Mouse (Mus musculus): ENCODE data around the gene Zfp628.

Gene Zfp628

DNA sequence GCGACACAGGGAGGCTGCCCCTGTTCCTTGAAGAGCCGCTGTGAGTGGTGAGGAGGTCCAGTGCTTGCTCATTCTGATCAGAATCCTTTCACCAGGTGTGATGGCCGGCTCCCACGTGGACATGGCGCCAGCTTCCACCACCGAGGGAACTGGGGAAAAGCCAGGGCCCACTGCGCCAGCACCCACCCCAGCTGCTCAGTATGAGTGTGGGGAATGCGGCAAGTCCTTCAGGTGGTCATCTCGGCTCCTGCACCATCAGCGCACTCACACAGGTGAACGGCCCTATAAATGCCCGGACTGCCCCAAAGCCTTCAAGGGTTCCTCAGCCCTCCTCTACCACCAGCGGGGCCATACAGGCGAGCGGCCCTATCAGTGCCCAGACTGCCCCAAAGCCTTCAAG, 3.7 kb downstream of the Zfp628 start:
- DNase-seq (ENCODE audit: low spot score in 2 of 2): no peak

DNA sequence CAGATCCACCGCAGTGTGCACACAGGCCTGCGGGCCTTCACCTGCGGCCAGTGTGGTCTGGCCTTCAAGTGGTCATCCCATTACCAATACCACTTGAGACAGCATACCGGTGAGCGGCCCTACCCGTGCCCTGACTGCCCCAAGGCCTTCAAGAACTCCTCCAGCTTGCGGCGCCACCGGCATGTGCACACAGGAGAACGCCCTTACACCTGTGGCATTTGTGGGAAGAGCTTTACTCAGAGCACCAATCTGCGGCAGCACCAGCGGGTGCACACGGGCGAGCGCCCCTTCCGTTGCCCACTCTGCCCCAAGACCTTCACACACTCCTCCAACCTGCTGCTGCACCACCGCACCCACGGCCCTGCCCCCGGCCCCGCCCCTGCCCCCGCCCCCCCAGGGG, 4.1 kb downstream of the Zfp628 start:
- DNase-seq (ENCODE audit: low spot score in 2 of 2): no peak

- DNase-seq (ENCODE audit: low spot score in 2 of 2): no peak
These were observed 5.0 kb downstream of the Zfp628 start for GRCm38 (mm10) chr7:4919971-4920370.

- no peak for DNase-seq (ENCODE audit: low spot score in 2 of 2)
These were observed 5.5 kb downstream of the Zfp628 start for GRCm38 (mm10) chr7:4920496-4920895.

DNA sequence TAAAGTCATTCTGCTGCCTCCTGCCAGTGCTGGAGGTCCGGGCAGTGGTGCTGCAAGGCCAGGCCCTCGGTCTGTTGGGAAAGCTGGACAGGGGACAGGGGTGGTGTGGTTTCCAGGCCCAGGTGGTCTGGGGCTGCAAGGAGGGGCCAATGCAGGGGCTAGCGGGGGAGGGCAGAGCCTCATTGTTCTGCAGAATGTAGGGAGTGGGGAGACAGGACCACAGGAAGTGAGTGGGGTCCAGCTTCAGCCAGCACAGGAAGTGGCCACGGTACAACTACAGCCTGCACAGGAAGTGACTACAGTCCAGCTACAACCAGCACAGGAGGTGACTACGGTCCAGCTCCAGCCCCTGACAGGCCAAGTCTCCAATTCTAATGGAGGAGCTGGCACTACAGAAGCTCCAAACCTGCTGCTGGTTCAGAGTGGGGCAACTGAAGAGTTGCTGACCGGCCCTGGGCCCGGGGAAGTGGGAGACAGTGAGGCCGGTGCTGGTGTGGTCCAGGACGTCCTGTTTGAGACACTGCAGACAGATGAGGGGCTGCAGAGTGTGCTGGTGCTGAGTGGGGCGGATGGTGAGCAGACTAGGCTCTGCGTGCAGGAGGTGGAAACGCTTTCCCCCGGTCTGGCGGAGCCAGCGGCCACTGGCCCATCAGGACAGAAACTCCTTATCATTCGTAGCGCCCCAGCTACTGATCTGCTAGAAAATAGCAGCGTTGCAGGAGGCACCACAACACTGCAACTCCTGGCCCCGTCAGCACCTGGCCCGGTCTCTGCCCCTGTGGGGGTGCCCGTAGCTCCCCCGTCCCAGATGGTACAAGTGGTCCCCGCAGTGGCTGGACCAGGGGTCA, 6.2 kb downstream of the Zfp628 start:
- no peak for DNase-seq (ENCODE audit: low spot score in 2 of 2)

- DNase-seq (ENCODE audit: low spot score in 2 of 2): no peak
These were observed 6.9 kb downstream of the Zfp628 start, which contains the start of gene Nat14 for GRCm38 (mm10) chr7:4921824-4922482. Gene Nat14, plus strand, starts transcription at chr7:4922028.

DNA sequence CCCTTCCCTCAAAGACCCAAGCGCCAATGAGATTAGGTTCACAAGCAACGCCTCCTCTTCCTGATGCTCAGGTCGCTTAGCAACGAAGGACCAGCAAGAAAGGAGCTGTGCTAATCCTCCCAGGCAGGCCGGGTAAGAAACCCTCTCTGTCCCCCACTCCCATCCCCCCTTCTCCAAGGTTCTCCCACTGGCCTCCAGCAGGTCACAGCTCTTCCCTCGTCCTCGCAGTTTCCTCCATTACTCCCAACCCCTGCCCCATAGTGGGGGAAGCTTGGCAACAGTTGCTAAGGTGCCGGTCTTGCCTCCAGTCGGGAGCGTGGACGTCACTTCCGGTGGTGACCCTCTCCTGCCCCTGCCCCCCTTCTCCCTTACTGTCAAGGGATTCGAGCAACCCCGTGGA, 7.5 kb downstream of the Zfp628 start:
- DNase-seq (ENCODE audit: low spot score in 2 of 2): peak; percentile 86 to 88

- peak in 1 of 2 experiments; percentile 84 for DNase-seq (ENCODE audit: low spot score in 2 of 2)
These were observed 8.0 kb downstream of the Zfp628 start for GRCm38 (mm10) chr7:4922931-4923565.

DNA sequence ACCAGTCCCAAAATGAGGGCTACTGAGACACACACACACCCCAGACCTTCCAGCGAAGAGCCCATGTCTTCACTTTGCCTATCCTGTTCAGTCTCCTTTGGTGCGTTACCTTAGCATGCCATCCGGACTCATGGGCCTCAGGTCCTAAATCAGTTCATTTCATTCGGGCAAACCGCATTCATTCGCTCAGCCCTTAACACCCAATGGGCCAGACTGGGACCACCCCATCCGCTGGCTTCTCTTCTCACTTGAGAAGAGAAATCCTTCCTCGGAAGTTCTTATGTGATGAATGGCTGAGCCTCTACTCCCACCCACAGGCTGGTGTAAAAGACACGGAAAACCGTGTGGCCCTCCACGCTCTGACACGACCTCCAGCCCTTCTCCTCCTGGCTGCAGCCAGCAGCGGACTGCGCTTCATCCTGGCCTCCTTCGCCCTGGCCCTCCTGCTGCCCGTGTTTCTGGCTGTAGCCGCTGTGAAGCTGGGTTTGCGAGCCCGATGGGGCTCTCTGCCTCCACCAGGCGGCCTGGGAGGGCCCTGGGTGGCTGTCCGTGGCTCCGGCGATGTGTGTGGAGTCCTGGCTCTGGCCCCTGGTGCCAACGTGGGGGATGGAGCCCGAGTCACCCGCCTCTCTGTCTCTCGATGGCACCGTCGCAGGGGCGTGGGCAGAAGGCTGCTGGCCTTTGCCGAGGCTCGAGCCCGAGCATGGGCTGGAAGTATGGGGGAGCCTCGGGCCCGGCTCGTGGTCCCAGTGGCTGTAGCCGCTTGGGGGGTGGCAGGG, 8.8 kb downstream of the Zfp628 start:
- DNase-seq (ENCODE audit: low spot score in 2 of 2): peak in 1 of 2 experiments; percentile 55

- DNase-seq (ENCODE audit: low spot score in 2 of 2): no peak
These were observed 9.5 kb downstream of the Zfp628 start for GRCm38 (mm10) chr7:4924483-4924882.

DNA sequence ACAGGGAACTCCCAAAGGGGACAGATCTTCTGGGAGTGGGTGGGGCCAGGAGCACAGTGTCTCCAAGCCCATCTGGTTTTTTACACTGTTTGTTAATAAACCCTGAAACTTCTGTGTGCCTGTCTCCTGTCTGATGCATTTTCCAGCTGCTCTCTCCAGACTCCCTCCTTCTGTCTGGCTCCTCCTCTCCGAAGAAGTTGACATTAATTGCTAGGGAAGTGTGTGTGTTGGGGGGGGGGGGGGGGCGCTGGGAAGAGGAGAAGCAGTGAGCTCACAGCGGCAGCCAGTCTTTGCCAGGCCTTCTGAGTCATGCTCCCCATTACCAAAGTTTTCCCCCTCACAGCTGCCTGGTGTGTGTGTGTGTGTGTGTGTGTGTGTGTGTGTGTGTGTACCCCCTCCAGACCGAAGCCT, 9.9 kb downstream of the Zfp628 start:
- DNase-seq (ENCODE audit: low spot score in 2 of 2): no peak

DNA sequence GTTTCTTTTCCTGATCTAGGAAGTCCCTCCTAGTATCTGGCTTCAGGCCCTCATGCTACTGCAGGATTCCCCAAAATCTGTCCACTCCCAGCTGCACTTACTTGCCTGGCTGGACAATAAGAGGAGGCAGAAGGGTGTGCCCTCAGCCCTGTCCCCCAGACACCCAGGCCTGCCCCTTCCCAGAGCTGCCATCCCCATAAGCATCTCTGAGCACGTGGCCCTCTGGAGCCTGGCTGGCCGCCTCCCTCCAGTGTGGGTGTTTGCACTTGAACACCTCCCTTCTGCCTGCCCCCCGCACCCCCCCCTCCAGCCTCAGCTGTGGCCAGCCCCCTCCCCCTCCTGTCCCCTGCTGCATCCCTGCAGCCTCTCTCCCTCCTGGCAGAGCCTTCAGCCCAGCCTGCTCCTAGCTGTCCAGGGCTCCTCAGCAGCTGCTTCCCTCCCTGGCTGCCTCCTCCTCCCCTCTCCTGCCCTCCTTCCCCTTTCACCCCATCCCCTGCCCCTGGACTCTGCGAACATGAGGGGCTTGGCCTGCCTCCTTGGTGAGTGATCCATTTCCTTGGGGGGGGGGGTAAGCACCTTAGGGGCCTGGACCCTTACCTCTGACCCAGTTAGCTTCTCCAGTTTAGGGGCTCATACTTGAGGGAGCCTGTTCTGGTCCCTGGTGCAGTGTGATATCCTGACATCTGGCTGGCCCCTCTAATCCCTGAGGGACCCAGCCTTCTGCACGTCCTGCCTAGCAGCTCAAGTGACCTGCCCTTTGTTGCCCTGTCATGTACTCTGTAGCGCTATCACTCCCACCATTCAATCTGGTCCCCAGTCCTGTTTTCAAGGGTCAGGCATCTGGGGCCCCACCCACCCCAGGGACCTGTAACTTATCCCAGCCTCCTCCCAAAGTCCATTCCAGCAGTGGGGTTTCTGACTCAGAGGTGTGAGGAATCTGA, 10.7 kb downstream of the Zfp628 start, which contains the start of gene Ssc5d:
Gene Ssc5d (plus strand): TSS at position 345 of the 941 bp plus-strand sequence.
- DNase-seq (ENCODE audit: low spot score in 2 of 2): no peak

DNA sequence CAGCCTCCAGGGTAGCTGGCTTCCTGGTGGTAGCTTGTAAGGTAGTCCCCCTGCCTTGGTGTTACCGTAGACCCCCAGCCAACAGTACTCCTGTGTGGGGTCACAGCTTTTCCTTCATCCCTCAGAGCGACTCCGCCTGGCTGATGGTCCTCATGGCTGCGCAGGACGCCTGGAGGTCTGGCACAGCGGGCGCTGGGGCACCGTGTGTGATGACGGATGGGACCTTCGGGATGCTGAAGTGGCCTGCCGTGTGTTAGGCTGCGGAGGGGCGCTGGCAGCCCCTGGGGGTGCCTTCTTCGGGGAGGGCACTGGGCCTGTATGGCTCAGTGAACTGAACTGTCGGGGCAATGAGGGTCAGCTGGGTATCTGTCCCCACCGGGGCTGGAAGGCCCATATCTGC, 11.8 kb downstream of the Zfp628 start:
- DNase-seq (ENCODE audit: low spot score in 2 of 2): no peak

DNA sequence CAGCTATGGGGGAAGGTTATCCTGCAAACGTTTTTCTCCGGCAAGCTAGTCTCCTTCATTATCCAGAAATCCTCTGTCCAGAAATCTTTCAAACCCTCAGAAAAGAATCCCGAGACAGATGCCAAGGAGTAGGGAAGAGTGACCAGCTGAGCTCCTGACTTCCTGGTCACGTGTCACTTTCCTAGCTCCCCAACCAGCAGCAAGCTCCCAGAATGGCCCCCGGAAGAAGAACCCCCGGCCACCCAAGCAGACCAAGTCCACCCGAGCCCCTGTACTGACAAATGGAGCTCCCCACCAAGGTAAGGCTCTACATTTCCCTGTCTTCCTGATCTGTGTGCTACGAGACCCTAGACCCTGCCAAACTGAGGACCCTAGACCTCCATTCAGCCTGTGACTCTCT, 12.7 kb downstream of the Zfp628 start:
- DNase-seq (ENCODE audit: low spot score in 2 of 2): no peak

DNA sequence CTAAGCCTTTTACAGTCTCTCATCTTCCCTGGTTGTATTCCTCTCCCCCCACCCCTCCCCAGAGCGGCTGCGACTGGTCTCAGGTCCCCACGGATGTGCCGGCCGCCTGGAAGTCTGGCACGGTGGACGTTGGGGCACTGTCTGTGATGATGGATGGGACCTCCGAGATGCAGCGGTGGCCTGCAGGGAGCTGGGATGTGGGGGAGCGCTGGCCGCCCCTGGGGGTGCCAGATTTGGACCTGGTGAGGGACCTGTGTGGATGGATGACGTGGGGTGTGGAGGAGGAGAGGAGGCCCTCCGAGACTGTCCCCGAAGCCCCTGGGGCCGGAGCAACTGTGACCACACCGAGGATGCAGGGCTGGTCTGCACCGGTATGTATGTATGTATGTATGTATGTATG, 13.3 kb downstream of the Zfp628 start:
- no peak for DNase-seq (ENCODE audit: low spot score in 2 of 2)

- DNase-seq (ENCODE audit: low spot score in 2 of 2): no peak
These were observed 18.1 kb downstream of the Zfp628 start for GRCm38 (mm10) chr7:4933103-4933502.

- DNase-seq (ENCODE audit: low spot score in 2 of 2): no peak
These were observed 19.3 kb downstream of the Zfp628 start for GRCm38 (mm10) chr7:4934160-4934914.

DNA sequence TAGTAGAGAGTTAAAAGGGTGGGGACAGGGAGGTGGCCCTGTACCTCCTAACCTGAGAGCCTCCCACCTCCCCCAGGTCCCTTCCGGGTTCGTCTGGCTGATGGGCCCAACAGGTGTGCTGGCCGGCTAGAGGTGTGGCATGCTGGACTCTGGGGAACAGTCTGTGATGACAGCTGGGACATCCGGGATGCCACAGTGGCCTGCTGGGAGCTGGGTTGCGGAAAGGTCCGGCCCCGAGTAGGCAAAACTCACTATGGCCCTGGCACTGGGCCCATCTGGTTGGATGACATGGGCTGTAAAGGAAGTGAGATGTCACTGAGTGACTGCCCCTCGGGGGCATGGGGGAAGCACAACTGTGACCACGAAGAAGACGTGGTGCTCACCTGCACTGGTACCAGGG, 21.8 kb downstream of the Zfp628 start:
- no peak for DNase-seq (ENCODE audit: low spot score in 2 of 2)

- DNase-seq (ENCODE audit: low spot score in 2 of 2): no peak
These were observed 22.4 kb downstream of the Zfp628 start for GRCm38 (mm10) chr7:4937392-4937791.

- DNase-seq (ENCODE audit: low spot score in 2 of 2): peak in 1 of 2 experiments; percentile 68
These were observed 23.4 kb downstream of the Zfp628 start for GRCm38 (mm10) chr7:4938456-4938855.
